Mouse (Mus musculus) liver, postnatal 0 days (tissue): ENCODE data around the gene Slc24a4.

Source experiments
- CTCF ChIP-seq: sonication (generic); IDR thresholded peaks from 2 replicates; pipeline ENCODE4 v1.5.1; 2016; ENCODE audit warnings: antibody characterized with exemption, low read depth
- EP300 ChIP-seq: IDR thresholded peaks from 2 replicates; pipeline ENCODE4 v1.6.1; 2016; ENCODE audit warnings: antibody characterized with exemption, low read depth, mild to moderate bottlenecking

GRCm38 (mm10) chr12:102180371-102181074 lies 52.0 kb downstream of the Slc24a4 start:
- TF ChIP-seq CTCF (no peak), EP300 (no peak)
